Mouse (Mus musculus): ENCODE measurements at regions not wholly inside any gene's neighbourhood (a gene's known extent, or its start where the extent isn't known, plus 50 kb on each side); places are given as distances from the start of the nearest gene placed in this dataset.

- no peak for DNase-seq
These were observed 882.9 kb upstream of the Lrrn3 start for GRCm38 (mm10) chr12:42369029-42369577.

- DNase-seq, result peak; percentile 25 to 30
These were observed 852.9 kb upstream of the Lrrn3 start for GRCm38 (mm10) chr12:42338996-42339680.

GRCm38 (mm10) chr12:42306429-42306828, 820.2 kb upstream of the Lrrn3 start:
- DNase-seq, result no peak

- no peak for DNase-seq
These were observed 791.2 kb upstream of the Lrrn3 start for GRCm38 (mm10) chr12:42277241-42278032.

GRCm38 (mm10) chr12:42250410-42250809, 764.2 kb upstream of the Lrrn3 start:
- no peak for DNase-seq

- no peak for DNase-seq
These were observed 743.0 kb upstream of the Lrrn3 start for GRCm38 (mm10) chr12:42229235-42229634.

- DNase-seq, result no peak
These were observed 695.4 kb upstream of the Lrrn3 start for GRCm38 (mm10) chr12:42181646-42182045.

- DNase-seq, result no peak
These were observed 693.9 kb upstream of the Lrrn3 start for GRCm38 (mm10) chr12:42179947-42180669.

GRCm38 (mm10) chr12:42147971-42148370, 661.7 kb upstream of the Lrrn3 start:
- DNase-seq, result no peak

- DNase-seq, result peak; percentile 36 to 44
These were observed 652.6 kb upstream of the Lrrn3 start for GRCm38 (mm10) chr12:42138694-42139442.

- peak; percentile 39 to 48 for DNase-seq
These were observed 651.9 kb upstream of the Lrrn3 start for GRCm38 (mm10) chr12:42138177-42138576.

- peak; percentile 69 to 72 for DNase-seq
These were observed 651.5 kb upstream of the Lrrn3 start for GRCm38 (mm10) chr12:42137764-42138163.

- DNase-seq, result no peak
These were observed 614.0 kb upstream of the Lrrn3 start for GRCm38 (mm10) chr12:42100189-42100588.

GRCm38 (mm10) chr12:42070401-42070800, 584.2 kb upstream of the Lrrn3 start:
- peak; percentile 66 to 77 for DNase-seq

GRCm38 (mm10) chr12:42063745-42064144, 577.5 kb upstream of the Lrrn3 start:
- DNase-seq, result no peak

- DNase-seq, result no peak
These were observed 562.8 kb upstream of the Lrrn3 start for GRCm38 (mm10) chr12:42049056-42049455.

- DNase-seq, result peak in 1 of 2 experiments; percentile 5
These were observed 541.6 kb upstream of the Lrrn3 start for GRCm38 (mm10) chr12:42027874-42028273.

GRCm38 (mm10) chr12:42017506-42017905, 531.3 kb upstream of the Lrrn3 start:
- DNase-seq, result no peak

GRCm38 (mm10) chr12:42008827-42009383, 522.7 kb upstream of the Lrrn3 start:
- DNase-seq, result no peak

GRCm38 (mm10) chr12:42006912-42007311, 520.7 kb upstream of the Lrrn3 start:
- no peak for DNase-seq
